Mouse (Mus musculus) stomach, embryonic 15.5 days (tissue): ENCODE measurements at regions not wholly inside any gene's neighbourhood (a gene's known extent, or its start where the extent isn't known, plus 50 kb on each side); places are given as distances from the start of the nearest gene placed in this dataset.
"Not testable (repeated sequence)": the region's sequence is repeated elsewhere in the genome, so short reads cannot be mapped to it uniquely, and the experiment has no call there.

Experiments used
- ATAC-seq: fragments of 200-750 bp; cut with Nextera tagmentation; 2 replicates; pipeline ENCODE4 v1.8.0; 2017; ENCODE audit warnings: low read depth, moderate number of reproducible peaks, moderate TSS enrichment; ENCODE audit not compliant: insufficient read depth, low FRiP score
- H3K27ac ChIP-seq: fragments of 300-500 bp; sonication (generic); 2 replicates; pipeline ENCODE4 v1.5.1; 2015; ENCODE audit warnings: mild to moderate bottlenecking, inconsistent platforms
- H3K27me3 ChIP-seq: fragments of 300-500 bp; sonication (generic); replicated peaks from 2 replicates; pipeline ENCODE4 v1.6.1; 2015; ENCODE audit warnings: inconsistent platforms
- H3K36me3 ChIP-seq: fragments of 300-500 bp; sonication (generic); 2 replicates; pipeline ENCODE4 v1.6.1; 2015; ENCODE audit warnings: inconsistent platforms
- H3K4me1 ChIP-seq: fragments of 300-500 bp; sonication (generic); 2 replicates; pipeline ENCODE4 v1.6.1; 2015; ENCODE audit warnings: inconsistent platforms
- H3K4me2 ChIP-seq: fragments of 300-500 bp; sonication (generic); 2 replicates; pipeline ENCODE4 v1.6.1; 2015; ENCODE audit warnings: mild to moderate bottlenecking, inconsistent platforms
- H3K4me3 ChIP-seq: fragments of 300-500 bp; sonication (generic); replicated peaks from 2 replicates; pipeline ENCODE4 v1.5.1; 2015; ENCODE audit warnings: inconsistent platforms
- H3K9ac ChIP-seq: fragments of 300-500 bp; sonication (generic); 2 replicates; pipeline ENCODE4 v1.6.1; 2015; ENCODE audit warnings: inconsistent platforms
- H3K9me3 ChIP-seq: fragments of 300-500 bp; sonication (generic); 2 replicates; pipeline ENCODE4 v1.6.1; 2016; ENCODE audit warnings: inconsistent platforms
- WGBS: fragments of 180-500 bp; shearing (Covaris S2); methylation state at CpG from one replicate; pipeline ENCODE4 v1.1.7; 2015; 5-methylcytosine and 5-hydroxymethylcytosine counted together

DNA sequence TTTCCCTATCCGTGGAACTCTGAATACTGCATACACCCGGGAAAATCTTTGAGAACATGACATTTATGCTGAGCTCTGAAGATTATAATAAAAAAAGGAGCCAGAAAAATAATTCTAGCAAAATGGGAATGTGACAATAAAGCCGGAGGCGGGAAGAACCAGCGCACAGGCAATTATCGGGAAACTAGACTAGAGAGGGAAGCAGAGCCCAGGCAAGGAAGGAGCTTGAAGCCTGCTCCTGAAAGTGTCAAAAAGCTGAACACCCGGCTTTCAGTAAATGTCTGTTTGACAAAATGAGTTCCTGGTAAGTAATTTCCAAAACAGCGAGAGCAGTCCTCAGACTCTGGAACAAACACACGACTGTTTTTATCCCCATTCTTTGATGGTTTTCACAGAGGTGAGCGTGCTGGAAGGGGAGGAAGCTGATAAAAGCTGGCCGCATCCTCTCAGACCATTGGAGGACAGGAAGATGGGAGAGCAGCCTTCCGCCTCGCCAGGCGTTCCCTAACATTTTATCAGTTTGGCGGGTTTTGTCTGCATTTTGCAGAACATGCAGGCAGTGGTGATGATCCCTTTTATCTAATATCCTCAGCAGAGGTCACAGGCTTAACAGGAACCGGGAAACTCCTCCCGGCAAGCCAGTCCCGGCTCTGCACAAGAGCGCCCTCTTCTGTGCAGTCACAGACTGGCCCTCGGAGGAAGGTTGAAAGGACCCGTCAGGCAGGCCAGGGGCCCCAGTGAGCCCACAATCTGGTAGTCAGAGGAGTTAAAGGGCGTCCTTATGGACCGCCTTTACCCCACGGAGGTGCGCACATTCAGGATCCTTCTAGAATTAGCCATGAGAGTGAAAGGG lies 201.3 kb upstream of the 1700056E22Rik start:
- no peaks in the 10 kb centered on the region for H3K9me3 ChIP-seq
- peak; percentile 31; the same call in 1 of the 2 replicates for ATAC-seq
- H3K4me1 ChIP-seq: peaks cover 3% of the 10 kb centered on the region; the same call in 1 of the 2 replicates
- no peak overlapping the region for H3K27ac ChIP-seq
- WGBS: 26% methylated on average over 25 of the region's 25 CpGs
- 0 out of 2 replicates have a peak overlapping the region, but pooled peaks have one; percentile 6 for H3K9ac ChIP-seq
- H3K4me2 ChIP-seq: peak overlapping the region; percentile 46
- H3K27me3 ChIP-seq: no peaks in the 10 kb centered on the region
- H3K36me3 ChIP-seq: no peaks in the 10 kb centered on the region
- peak overlapping the region; percentile 22; the same call in 1 of the 2 replicates for H3K4me3 ChIP-seq

GRCm38 (mm10) chr1:184234320-184234988 lies 200.4 kb upstream of the 1700056E22Rik start:
- ATAC-seq: no peak
- H3K27me3 ChIP-seq: no peaks in the 10 kb centered on the region
- H3K4me1 ChIP-seq: peaks cover 3% of the 10 kb centered on the region; the same call in 1 of the 2 replicates
- no peaks in the 10 kb centered on the region for H3K9me3 ChIP-seq
- 59% methylated on average over 8 of the region's 8 CpGs for WGBS
- no peak overlapping the region for H3K4me3 ChIP-seq
- no peak overlapping the region for H3K4me2 ChIP-seq
- no peaks in the 10 kb centered on the region for H3K36me3 ChIP-seq
- H3K9ac ChIP-seq: no peak overlapping the region
- no peak overlapping the region for H3K27ac ChIP-seq

GRCm38 (mm10) chr1:184233741-184234255 lies 199.7 kb upstream of the 1700056E22Rik start:
- H3K36me3 ChIP-seq: no peaks in the 10 kb centered on the region
- no peaks in the 10 kb centered on the region for H3K9me3 ChIP-seq
- ATAC-seq: no peak
- H3K9ac ChIP-seq: no peak overlapping the region
- no peaks in the 10 kb centered on the region for H3K27me3 ChIP-seq
- WGBS: 70% methylated on average over 5 of the region's 5 CpGs
- no peak overlapping the region for H3K27ac ChIP-seq
- H3K4me2 ChIP-seq: no peak overlapping the region
- H3K4me3 ChIP-seq: no peak overlapping the region
- H3K4me1 ChIP-seq: peaks cover 3% of the 10 kb centered on the region; the same call in 1 of the 2 replicates

GRCm38 (mm10) chr1:184222326-184222725 lies 188.2 kb upstream of the 1700056E22Rik start:
- no peaks in the 10 kb centered on the region for H3K36me3 ChIP-seq

DNA sequence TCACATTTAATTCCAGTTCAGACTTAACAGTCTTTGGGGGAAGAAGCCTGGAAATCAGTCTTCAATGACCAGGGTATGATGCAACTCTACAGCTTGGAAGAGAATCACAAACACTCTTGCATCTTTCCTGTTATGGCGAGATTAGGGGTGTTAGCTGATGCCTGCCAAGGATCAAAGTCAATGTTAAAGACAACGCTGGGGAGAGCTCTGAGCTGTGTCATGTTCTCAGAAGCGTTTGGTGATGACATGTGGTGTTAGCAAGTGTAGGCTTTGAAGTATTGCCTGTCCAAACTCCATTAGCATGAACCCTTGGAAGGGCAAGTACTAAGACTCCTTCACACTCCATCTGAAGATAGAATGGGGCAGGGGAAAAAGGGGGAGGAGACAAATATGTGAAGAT lies 187.7 kb upstream of the 1700056E22Rik start:
- 27% methylated on average over 3 of the region's 3 CpGs for WGBS

More at GRCm38 (mm10) chr1:184222326-184222725, 188.2 kb upstream of the 1700056E22Rik start:
- H3K4me1 ChIP-seq: no peaks in the 10 kb centered on the region
- H3K9ac ChIP-seq: no peak overlapping the region
- H3K9me3 ChIP-seq: no peaks in the 10 kb centered on the region
- ATAC-seq: no peak
- no peak overlapping the region for H3K4me3 ChIP-seq
- H3K4me2 ChIP-seq: no peak overlapping the region
- 44% methylated on average over 2 of the region's 2 CpGs for WGBS
- H3K27ac ChIP-seq: no peak overlapping the region
- no peaks in the 10 kb centered on the region for H3K27me3 ChIP-seq

GRCm38 (mm10) chr1:184197272-184197671 lies 163.2 kb upstream of the 1700056E22Rik start:
- H3K9ac ChIP-seq: no peak overlapping the region
- no peaks in the 10 kb centered on the region for H3K27me3 ChIP-seq
- H3K27ac ChIP-seq: no peak overlapping the region
- no peak overlapping the region for H3K4me3 ChIP-seq
- no peaks in the 10 kb centered on the region for H3K4me1 ChIP-seq
- H3K9me3 ChIP-seq: no peaks in the 10 kb centered on the region
- no peaks in the 10 kb centered on the region for H3K36me3 ChIP-seq
- H3K4me2 ChIP-seq: no peak overlapping the region
- 83% methylated on average over 4 of the region's 4 CpGs for WGBS
- ATAC-seq: no peak

More for the DNA sequence above, 187.7 kb upstream of the 1700056E22Rik start:
- Histone ChIP-seq H3K36me3 (no peaks in the 10 kb centered on the region), H3K4me3 (no peak overlapping the region), H3K4me1 (no peaks in the 10 kb centered on the region), H3K9me3 (no peaks in the 10 kb centered on the region), H3K27ac (no peak overlapping the region), H3K27me3 (no peaks in the 10 kb centered on the region), H3K9ac (no peak overlapping the region), H3K4me2 (no peak overlapping the region)
- no peak for ATAC-seq

- ATAC-seq: no peak
- Histone ChIP-seq H3K9me3 (no peaks in the 10 kb centered on the region), H3K27me3 (no peaks in the 10 kb centered on the region), H3K27ac (no peak overlapping the region), H3K4me1 (no peaks in the 10 kb centered on the region), H3K4me3 (no peak overlapping the region), H3K4me2 (no peak overlapping the region), H3K36me3 (no peaks in the 10 kb centered on the region), H3K9ac (no peak overlapping the region)
- WGBS: 77% methylated on average over 3 of the region's 3 CpGs
These were observed 157.2 kb upstream of the 1700056E22Rik start for GRCm38 (mm10) chr1:184191325-184191724.

GRCm38 (mm10) chr1:184187582-184187981 lies 153.5 kb upstream of the 1700056E22Rik start:
- Histone ChIP-seq H3K36me3 (no peaks in the 10 kb centered on the region), H3K9me3 (no peaks in the 10 kb centered on the region), H3K27me3 (no peaks in the 10 kb centered on the region), H3K27ac (no peak overlapping the region), H3K9ac (no peak overlapping the region), H3K4me1 (no peaks in the 10 kb centered on the region), H3K4me2 (no peak overlapping the region), H3K4me3 (no peak overlapping the region)
- no peak for ATAC-seq

DNA sequence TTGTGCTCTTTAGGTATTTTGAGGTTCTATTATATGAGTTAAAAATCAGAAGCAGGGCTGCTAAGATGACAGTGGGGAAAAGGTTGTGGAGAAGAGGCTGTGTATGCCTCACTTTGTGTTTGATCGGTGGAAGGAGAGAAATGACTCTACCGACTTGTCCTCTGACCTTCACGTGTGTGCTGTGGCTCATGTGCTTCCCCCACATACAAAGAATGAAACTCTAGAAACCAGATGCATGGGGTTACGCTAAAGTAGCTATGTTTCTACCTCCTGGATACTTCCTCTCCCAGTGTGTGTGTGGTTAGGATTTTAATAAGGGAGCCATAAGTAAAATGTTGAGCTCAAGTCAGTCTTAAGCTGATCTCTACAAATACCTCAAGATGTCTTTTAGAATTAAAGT lies 148.1 kb upstream of the 1700056E22Rik start:
- Histone ChIP-seq H3K27me3 (no peaks in the 10 kb centered on the region), H3K27ac (no peak overlapping the region), H3K9me3 (no peaks in the 10 kb centered on the region), H3K36me3 (no peaks in the 10 kb centered on the region), H3K9ac (no peak overlapping the region), H3K4me3 (no peak overlapping the region), H3K4me2 (no peak overlapping the region), H3K4me1 (no peaks in the 10 kb centered on the region)
- ATAC-seq: no peak
- 78% methylated on average over 4 of the region's 4 CpGs for WGBS

DNA sequence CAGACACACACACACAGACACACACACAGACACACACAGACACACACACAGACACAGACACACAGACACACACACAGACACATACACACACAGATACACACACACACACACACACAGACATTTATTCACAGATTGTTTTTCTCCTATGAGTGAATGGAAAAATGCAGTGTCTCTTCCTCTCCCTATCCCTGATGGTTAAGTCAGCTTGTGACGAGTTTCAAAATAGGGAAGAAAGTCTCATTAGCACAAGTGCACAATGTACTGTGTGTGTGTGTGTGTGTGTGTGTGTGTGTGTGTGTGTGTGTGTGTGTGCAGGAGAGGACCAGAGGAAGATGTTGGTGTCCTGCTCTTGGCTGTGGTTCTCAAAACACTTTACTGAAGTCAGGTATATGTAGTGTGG lies 140.3 kb upstream of the 1700056E22Rik start:
- not testable (repeated sequence) for H3K27me3 ChIP-seq, H3K4me3 ChIP-seq, H3K9ac ChIP-seq, H3K36me3 ChIP-seq, H3K9me3 ChIP-seq, H3K4me2 ChIP-seq, ATAC-seq, H3K27ac ChIP-seq, H3K4me1 ChIP-seq
- WGBS: 47% methylated on average over 1 of the region's 1 CpGs

- WGBS: 69% methylated on average over 6 of the region's 6 CpGs
- Histone ChIP-seq H3K27me3 (no peaks in the 10 kb centered on the region), H3K27ac (no peak overlapping the region), H3K36me3 (no peaks in the 10 kb centered on the region), H3K9ac (no peak overlapping the region), H3K9me3 (no peaks in the 10 kb centered on the region), H3K4me3 (no peak overlapping the region), H3K4me2 (no peak overlapping the region), H3K4me1 (no peaks in the 10 kb centered on the region)
- ATAC-seq: no peak
These were observed 139.6 kb upstream of the 1700056E22Rik start for GRCm38 (mm10) chr1:184173739-184174138.

- ATAC-seq: no peak
These were observed 138.9 kb upstream of the 1700056E22Rik start for GRCm38 (mm10) chr1:184172986-184173385.

More at GRCm38 (mm10) chr1:184172986-184173385, 138.9 kb upstream of the 1700056E22Rik start:
- Histone ChIP-seq H3K4me2 (no peak overlapping the region), H3K36me3 (no peaks in the 10 kb centered on the region), H3K27me3 (no peaks in the 10 kb centered on the region), H3K4me1 (no peaks in the 10 kb centered on the region), H3K9me3 (no peaks in the 10 kb centered on the region), H3K9ac (no peak overlapping the region), H3K27ac (no peak overlapping the region), H3K4me3 (no peak overlapping the region)
- 80% methylated on average over 2 of the region's 2 CpGs for WGBS
